Mouse (Mus musculus) lung, embryonic 15.5 days (tissue): ENCODE measurements around the gene Zfp768. TPM values are rescaled to one million over a fixed set of nuclear protein-coding genes. Genes with fewer than 3 reads are reported as not detected.
"Not testable (repeated sequence)": the region's sequence is repeated elsewhere in the genome, so short reads cannot be mapped to it uniquely, and the experiment has no call there.

Source experiments
- ATAC-seq: fragments of 200-750 bp; cut with Nextera tagmentation; 2 replicates; pipeline ENCODE4 v1.8.0; 2017; ENCODE audit warnings: moderate number of reproducible peaks, borderline replicate concordance; ENCODE audit not compliant: low FRiP score, low TSS enrichment; ENCODE audit errors: extremely low read depth
- H3K27ac ChIP-seq: fragments of 300-500 bp; sonication (generic); 2 replicates; pipeline ENCODE4 v1.5.1; 2015; ENCODE audit warnings: moderate library complexity, mild to moderate bottlenecking, inconsistent platforms
- H3K27me3 ChIP-seq: fragments of 300-500 bp; sonication (generic); 2 replicates; pipeline ENCODE4 v1.6.1; 2015; ENCODE audit warnings: inconsistent platforms
- H3K36me3 ChIP-seq: fragments of 300-500 bp; sonication (generic); 2 replicates; pipeline ENCODE4 v1.6.1; 2015; ENCODE audit warnings: inconsistent platforms
- H3K4me1 ChIP-seq: fragments of 300-500 bp; sonication (generic); 2 replicates; pipeline ENCODE4 v1.6.1; 2015; ENCODE audit warnings: inconsistent platforms
- H3K4me2 ChIP-seq: fragments of 300-500 bp; sonication (generic); 2 replicates; pipeline ENCODE4 v1.6.1; 2015; ENCODE audit warnings: inconsistent platforms, mild to moderate bottlenecking, moderate library complexity
- H3K4me3 ChIP-seq: fragments of 300-500 bp; sonication (generic); 2 replicates; pipeline ENCODE4 v1.5.1; 2015; ENCODE audit warnings: mild to moderate bottlenecking, inconsistent platforms
- H3K9ac ChIP-seq: fragments of 300-500 bp; sonication (generic); 2 replicates; pipeline ENCODE4 v1.6.1; 2015; ENCODE audit warnings: inconsistent platforms
- H3K9me3 ChIP-seq: fragments of 300-500 bp; sonication (generic); 2 replicates; pipeline ENCODE4 v1.6.1; 2016; ENCODE audit warnings: inconsistent platforms
- WGBS: fragments of 180-500 bp; shearing (Covaris S2); methylation state at CpG from one replicate; pipeline ENCODE4 v1.1.7; 2015; 5-methylcytosine and 5-hydroxymethylcytosine counted together
- polyA plus RNA-seq: library from polyadenylated mRNA; unstranded; fragments of >200 nt; fragmentation: Nextera tagmentation; extraction: Ambion mirVana; gene quantifications from 2 replicates; pipeline ENCODE4 v1.2.1, GENCODE M21; 2015

Zfp768 gene
- polyA plus RNA-seq, 1 experiment from 2014 or later: 16.8 TPM

GRCm38 (mm10) chr7:127375271-127376245, 30.2 kb upstream of the Zfp768 start, which contains the start of gene Zfp747:
TSS of gene Zfp747 (minus strand) at chr7:127376050.
- H3K4me1 ChIP-seq, H3K27me3 ChIP-seq, H3K9me3 ChIP-seq, H3K36me3 ChIP-seq: not testable (repeated sequence)
- H3K4me2 ChIP-seq: peak within 1 kb of the TSS; percentile 72
- peak within 1 kb of the TSS; percentile 78 for H3K27ac ChIP-seq
- peak within 1 kb of the TSS; percentile 80 for H3K9ac ChIP-seq
- WGBS: under 1% methylated on average over 49 of the region's 49 CpGs
- peak; percentile 93 for ATAC-seq
- H3K4me3 ChIP-seq: peak within 1 kb of the TSS; percentile 69

DNA sequence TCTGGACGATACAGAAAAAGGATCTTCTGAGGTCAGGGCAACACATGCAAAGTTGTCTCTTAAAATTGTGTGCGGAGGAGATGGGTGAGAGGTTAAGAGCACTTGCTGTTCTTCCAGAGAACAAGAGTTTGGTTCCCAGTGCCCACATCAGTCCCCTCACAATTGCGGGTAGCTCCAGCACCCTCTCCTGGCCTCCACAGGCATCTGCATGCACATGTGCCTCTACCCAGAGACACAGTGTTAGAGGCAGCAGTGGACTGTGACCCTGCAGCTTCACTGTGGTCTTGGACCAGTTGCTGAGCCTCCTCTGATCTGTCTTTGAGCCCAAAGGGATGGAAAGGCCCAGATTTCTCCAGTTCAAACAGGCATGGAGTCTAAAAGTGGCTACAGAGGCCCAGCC, 26.5 kb upstream of the Zfp768 start:
- WGBS: 73% methylated on average over 3 of the region's 3 CpGs
- not testable (repeated sequence) for H3K4me2 ChIP-seq

GRCm38 (mm10) chr7:127371213-127371612, 25.8 kb upstream of the Zfp768 start:
- Histone ChIP-seq H3K9me3 (no peaks in the 10 kb centered on the region), H3K36me3 (peaks cover 10% of the 10 kb centered on the region; the same call in 1 of the 2 replicates), H3K27me3 (no peaks in the 10 kb centered on the region), H3K4me2 (no peak overlapping the region), H3K27ac (no peak overlapping the region), H3K4me3 (no peak overlapping the region), H3K9ac (no peak overlapping the region), H3K4me1 (peaks cover 5% of the 10 kb centered on the region; the same call in 1 of the 2 replicates)
- no peak for ATAC-seq
- WGBS: 72% methylated on average over 2 of the region's 2 CpGs

More for the DNA sequence above, 26.5 kb upstream of the Zfp768 start:
- H3K4me1 ChIP-seq, H3K36me3 ChIP-seq, H3K4me3 ChIP-seq, H3K27ac ChIP-seq, H3K9ac ChIP-seq, ATAC-seq, H3K9me3 ChIP-seq, H3K27me3 ChIP-seq: not testable (repeated sequence)

DNA sequence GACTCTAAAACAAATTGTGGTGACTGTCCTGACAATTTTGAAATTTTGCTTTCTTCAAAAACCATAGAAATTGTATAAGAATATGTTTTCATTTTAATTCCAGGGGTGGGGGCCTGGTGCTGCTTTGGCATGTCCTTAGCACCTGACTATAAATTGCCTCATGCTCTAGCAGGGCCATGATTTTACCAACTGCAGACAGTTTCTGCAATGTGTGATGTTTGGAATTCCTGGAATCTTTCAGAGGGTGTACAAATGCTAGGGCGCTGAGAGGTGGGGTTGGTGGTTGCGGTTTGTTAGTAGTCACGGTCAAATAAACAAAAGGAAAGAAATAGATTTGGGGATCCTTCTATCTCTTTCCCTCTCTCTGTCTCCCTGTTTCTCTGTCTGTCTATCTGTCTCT, 20.9 kb upstream of the Zfp768 start:
- Histone ChIP-seq H3K4me1 (peaks cover 8% of the 10 kb centered on the region; the same call in 1 of the 2 replicates), H3K9ac (no peak overlapping the region), H3K27me3 (peaks cover 16% of the 10 kb centered on the region), H3K4me2 (no peak overlapping the region), H3K27ac (no peak overlapping the region), H3K4me3 (no peak overlapping the region), H3K9me3 (no peaks in the 10 kb centered on the region), H3K36me3 (no peaks in the 10 kb centered on the region)
- no peak for ATAC-seq
- WGBS: 58% methylated on average over 3 of the region's 3 CpGs

DNA sequence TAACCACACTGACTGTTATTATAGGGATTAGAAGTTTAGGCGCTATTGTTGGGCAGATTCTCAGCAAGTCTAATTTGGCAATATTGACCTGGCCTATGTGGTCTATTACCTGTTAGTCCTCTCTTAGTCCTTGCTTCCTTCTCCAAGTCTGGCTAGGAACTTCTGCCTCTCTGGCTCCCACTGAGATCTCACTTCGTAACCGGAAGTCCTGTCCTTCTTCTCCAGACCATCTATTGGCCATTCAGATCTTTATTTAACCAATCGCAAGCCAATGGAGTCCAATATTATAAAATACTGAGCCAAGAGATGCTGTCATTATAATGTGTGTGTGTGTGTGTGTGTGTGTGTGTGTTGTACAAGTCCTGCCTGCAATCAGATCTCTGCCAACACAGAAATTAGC, 18.8 kb upstream of the Zfp768 start:
- Histone ChIP-seq H3K9ac (peak overlapping the region; percentile 33; the same call in 1 of the 2 replicates), H3K36me3 (no peaks in the 10 kb centered on the region), H3K4me1 (peaks cover 8% of the 10 kb centered on the region; the same call in 1 of the 2 replicates), H3K27me3 (peaks cover 20% of the 10 kb centered on the region), H3K4me3 (peak overlapping the region; percentile 35), H3K27ac (no peak overlapping the region), H3K9me3 (no peaks in the 10 kb centered on the region), H3K4me2 (peak overlapping the region; percentile 68)
- no peak for ATAC-seq
- WGBS: 61% methylated on average over 4 of the region's 4 CpGs

DNA sequence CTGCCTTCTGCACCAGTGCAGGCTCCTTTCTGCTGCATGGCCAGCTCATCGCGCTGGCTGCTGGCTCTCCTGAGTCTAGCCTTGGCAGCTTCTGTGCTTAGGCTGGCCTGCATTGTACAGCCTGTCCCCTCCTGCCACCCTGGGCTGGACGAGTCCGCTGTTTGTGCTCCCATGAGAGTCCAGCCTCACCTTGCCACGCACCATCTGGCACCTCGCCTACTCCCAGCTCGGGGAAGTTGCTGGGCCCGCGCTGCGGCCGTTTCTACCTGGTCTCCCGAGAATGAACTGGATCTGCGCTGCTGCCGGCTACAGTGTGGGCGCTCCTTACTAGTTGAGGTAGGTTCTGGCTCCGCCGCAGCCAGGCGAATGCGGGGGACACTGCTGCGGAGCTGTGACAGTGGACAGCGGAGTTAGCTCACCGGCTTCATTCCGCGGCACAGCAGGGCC, 18.1 kb upstream of the Zfp768 start:
- no peaks in the 10 kb centered on the region for H3K36me3 ChIP-seq
- H3K27me3 ChIP-seq: peaks cover 20% of the 10 kb centered on the region
- H3K9ac ChIP-seq: peak overlapping the region; percentile 33
- no peak overlapping the region for H3K27ac ChIP-seq
- H3K4me1 ChIP-seq: peaks cover 8% of the 10 kb centered on the region; the same call in 1 of the 2 replicates
- ATAC-seq: peak; percentile 29; the same call in 1 of the 2 replicates
- peak overlapping the region; percentile 35 for H3K4me3 ChIP-seq
- H3K4me2 ChIP-seq: peak overlapping the region; percentile 68
- no peaks in the 10 kb centered on the region for H3K9me3 ChIP-seq
- 2% methylated on average over 24 of the region's 24 CpGs for WGBS

DNA sequence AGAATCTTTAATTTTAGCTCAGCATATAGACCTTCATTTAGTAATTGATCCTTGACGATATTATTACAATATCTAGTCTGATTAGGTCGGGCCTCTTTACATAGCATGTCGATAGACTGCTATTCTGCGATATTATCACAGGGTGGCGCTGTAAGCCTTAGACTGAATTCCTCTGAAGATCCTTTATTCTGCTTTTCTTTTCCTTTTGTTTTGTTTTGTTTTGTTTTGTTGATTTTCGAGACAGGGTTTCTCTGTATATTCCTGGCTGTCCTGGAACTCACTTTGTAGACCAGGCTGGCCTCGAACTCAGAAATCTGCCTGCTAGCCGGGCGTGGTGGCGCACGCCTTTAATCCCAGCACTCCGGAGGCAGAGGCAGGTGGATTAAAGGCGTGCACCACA, 17.0 kb upstream of the Zfp768 start:
- H3K36me3 ChIP-seq, H3K4me1 ChIP-seq, H3K27ac ChIP-seq, H3K9me3 ChIP-seq, H3K9ac ChIP-seq, ATAC-seq: not testable (repeated sequence)
- Histone ChIP-seq H3K4me2 (peak overlapping the region; percentile 49), H3K4me3 (peak overlapping the region; percentile 21), H3K27me3 (peaks cover 20% of the 10 kb centered on the region)
- WGBS: 22% methylated on average over 13 of the region's 13 CpGs

DNA sequence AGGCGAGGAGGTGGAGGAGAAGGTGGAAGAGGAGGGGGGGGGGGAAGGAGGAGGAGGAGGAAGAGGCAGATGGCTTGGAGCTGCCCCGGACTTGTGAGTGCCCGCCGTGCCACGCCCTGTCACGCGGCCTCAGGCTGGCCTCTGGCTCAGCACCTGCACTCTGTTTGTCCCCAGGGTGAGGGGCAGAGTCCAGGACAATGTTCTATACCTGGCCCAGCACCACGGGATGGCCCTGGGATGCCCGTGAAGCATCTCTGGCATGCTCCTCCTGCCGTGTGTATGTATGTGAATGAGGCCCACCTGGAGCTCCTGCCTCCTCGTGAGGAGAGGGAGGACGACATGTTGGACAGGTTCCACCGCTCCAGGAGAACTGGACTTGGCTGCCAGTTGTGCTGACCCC, 16.1 kb upstream of the Zfp768 start:
- peaks cover 8% of the 10 kb centered on the region; the same call in 1 of the 2 replicates for H3K4me1 ChIP-seq
- H3K27me3 ChIP-seq: peaks cover 20% of the 10 kb centered on the region
- no peak overlapping the region for H3K27ac ChIP-seq
- H3K9ac ChIP-seq: no peak overlapping the region
- H3K36me3 ChIP-seq: no peaks in the 10 kb centered on the region
- H3K4me3 ChIP-seq: no peak overlapping the region
- no peaks in the 10 kb centered on the region for H3K9me3 ChIP-seq
- H3K4me2 ChIP-seq: no peak overlapping the region
- peak; percentile 49 for ATAC-seq
- WGBS: 43% methylated on average over 13 of the region's 13 CpGs

- ATAC-seq: no peak
- WGBS: 51% methylated on average over 4 of the region's 4 CpGs
Measured at GRCm38 (mm10) chr7:127360265-127360664, 14.9 kb upstream of the Zfp768 start.

DNA sequence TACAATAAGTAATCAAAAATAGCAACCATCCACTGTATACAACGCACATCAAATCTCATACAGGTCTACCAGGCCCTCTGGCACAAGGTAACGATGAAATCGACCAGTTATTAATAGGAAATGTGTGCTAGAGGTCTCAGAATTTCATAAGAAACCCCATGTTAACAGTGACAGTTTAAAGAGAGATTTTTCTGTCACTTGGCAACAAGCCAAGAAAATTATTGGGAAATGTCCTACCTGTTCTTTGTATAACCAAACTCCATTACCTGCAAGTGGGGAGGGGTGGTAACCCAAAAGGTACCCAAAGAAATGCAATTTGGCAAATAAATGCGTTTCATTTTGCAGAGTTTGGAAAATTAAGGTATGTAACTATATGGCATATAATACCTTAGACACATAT, 13.1 kb upstream of the Zfp768 start:
- no peak for ATAC-seq
- Histone ChIP-seq H3K4me3 (no peak overlapping the region), H3K4me2 (no peak overlapping the region), H3K27me3 (peaks cover 12% of the 10 kb centered on the region), H3K36me3 (no peaks in the 10 kb centered on the region), H3K4me1 (peaks cover 3% of the 10 kb centered on the region; the same call in 1 of the 2 replicates), H3K27ac (no peak overlapping the region), H3K9ac (no peak overlapping the region), H3K9me3 (no peaks in the 10 kb centered on the region)
- 59% methylated on average over 4 of the region's 4 CpGs for WGBS

More at GRCm38 (mm10) chr7:127360265-127360664, 14.9 kb upstream of the Zfp768 start:
- Histone ChIP-seq H3K4me3 (no peak overlapping the region), H3K4me2 (no peak overlapping the region), H3K9ac (no peak overlapping the region), H3K4me1 (peaks cover 8% of the 10 kb centered on the region; the same call in 1 of the 2 replicates), H3K27me3 (peaks cover 20% of the 10 kb centered on the region), H3K27ac (no peak overlapping the region), H3K36me3 (no peaks in the 10 kb centered on the region), H3K9me3 (no peaks in the 10 kb centered on the region)

DNA sequence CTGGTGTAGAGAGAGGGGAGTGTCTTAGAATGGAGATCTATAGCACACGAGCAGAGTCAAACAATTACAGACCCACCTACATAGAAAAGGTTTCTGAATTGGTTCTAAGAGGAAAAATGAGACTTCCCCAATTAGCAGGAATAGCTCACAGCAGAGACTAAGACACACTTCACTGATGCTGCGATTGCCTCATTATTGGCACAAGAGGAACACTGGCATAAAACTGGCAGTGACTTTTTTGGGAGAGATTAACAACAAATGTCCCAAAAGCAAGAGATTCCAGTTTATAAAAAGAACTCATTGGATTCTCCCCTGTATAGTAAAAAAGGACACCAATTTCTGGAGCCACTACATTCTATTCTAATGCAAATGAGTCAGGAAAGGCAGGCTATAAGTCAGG, 12.5 kb upstream of the Zfp768 start:
- 70% methylated on average over 2 of the region's 2 CpGs for WGBS
- Histone ChIP-seq H3K4me2 (no peak overlapping the region), H3K9ac (no peak overlapping the region), H3K36me3 (no peaks in the 10 kb centered on the region), H3K4me1 (no peaks in the 10 kb centered on the region), H3K27ac (no peak overlapping the region), H3K27me3 (peaks cover 9% of the 10 kb centered on the region; the same call in 1 of the 2 replicates), H3K9me3 (no peaks in the 10 kb centered on the region), H3K4me3 (no peak overlapping the region)
- no peak for ATAC-seq

GRCm38 (mm10) chr7:127355796-127356195, 10.4 kb upstream of the Zfp768 start:
- ATAC-seq: no peak
- H3K9ac ChIP-seq: no peak overlapping the region
- WGBS: 61% methylated on average over 3 of the region's 3 CpGs

More at GRCm38 (mm10) chr7:127355796-127356195, 10.4 kb upstream of the Zfp768 start:
- Histone ChIP-seq H3K27me3 (peaks cover 1% of the 10 kb centered on the region; the same call in 1 of the 2 replicates), H3K36me3 (no peaks in the 10 kb centered on the region), H3K4me1 (no peaks in the 10 kb centered on the region), H3K4me2 (no peak overlapping the region), H3K27ac (no peak overlapping the region), H3K9me3 (no peaks in the 10 kb centered on the region), H3K4me3 (no peak overlapping the region)
